Mouse (Mus musculus): ENCODE measurements around the gene Srcin1. TPM values are rescaled to one million over a fixed set of nuclear protein-coding genes. Genes with fewer than 3 reads are reported as not detected.

The Srcin1 gene
- total RNA-seq (2021), result 100 to 1,000 TPM; 341 to 382 TPM
- long read RNA-seq, experiment 1, partial matches to known transcripts, result 7 of 67 reads
- long read RNA-seq, experiment 1, other reads (novel, unspliced or antisense), result 59 of 67 reads
- long read RNA-seq, experiment 2, full-length matches to known transcripts, result 2 of 56 reads
- long read RNA-seq, experiment 2, partial matches to known transcripts, result 4 of 56 reads
- long read RNA-seq, experiment 2, other reads (novel, unspliced or antisense), result 50 of 56 reads

DNA sequence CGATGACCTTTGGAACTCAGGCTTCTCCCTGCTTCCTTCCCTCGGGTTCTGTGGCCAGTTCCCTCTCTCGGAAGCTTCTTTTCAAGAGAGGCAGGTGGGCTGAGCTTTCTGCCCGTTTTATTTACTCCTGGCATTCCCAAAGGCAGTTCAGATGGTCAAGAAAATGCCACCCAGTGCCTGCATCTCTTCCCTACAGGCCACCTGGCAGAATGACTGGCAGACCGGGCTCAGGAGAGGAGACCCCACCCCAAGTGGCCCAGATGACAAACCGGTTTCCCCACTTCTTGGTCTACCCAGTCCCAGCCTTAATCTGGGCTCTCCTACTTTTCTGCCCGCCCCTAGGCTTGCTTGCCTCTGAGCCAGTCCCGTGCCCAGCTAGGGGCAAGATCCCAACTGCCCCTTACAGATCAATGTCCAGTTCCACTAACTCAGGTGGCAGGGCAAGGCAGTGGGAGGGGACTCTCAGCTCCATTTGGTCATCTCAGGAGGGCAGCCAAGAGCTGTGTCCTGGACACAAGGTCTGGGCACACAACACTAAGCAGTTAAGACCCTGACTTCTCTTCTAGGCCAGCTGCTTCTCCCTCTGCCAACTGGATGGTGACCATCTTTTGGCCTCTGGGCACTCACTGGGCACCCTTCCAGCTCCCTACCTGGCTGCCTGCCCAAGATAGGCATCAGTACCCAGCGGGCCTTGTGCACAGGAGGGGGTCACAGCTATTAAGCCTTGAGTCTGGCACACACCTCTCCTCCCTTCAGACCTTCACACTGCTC is at the start of gene Srcin1:
TSS of gene Srcin1 (minus strand) at position 51 of the 771 bp plus-strand sequence.
- DNase-seq (ENCODE audit: low spot score in 2 of 2), result peak; percentile 67 to 75
- intact Hi-C loops (cut with DNase I), result no loop called here

- intact Hi-C loops (cut with DNase I), result loop anchor here (5.0 kb wide), 1 partner anchor 138 kb away; no protein-coding TSS in a partner anchor
- DNase-seq (ENCODE audit: low spot score in 2 of 2), result no peak
Measured at GRCm38 (mm10) chr11:97625551-97625950, 49.6 kb upstream of the Srcin1 start.

- DNase-seq (ENCODE audit: low spot score in 2 of 2), result no peak
- intact Hi-C loops (cut with DNase I), result loop anchor here (2.0 to 5.0 kb wide), 2 partner anchors 92 to 146 kb away; no protein-coding TSS in a partner anchor
Measured at GRCm38 (mm10) chr11:97623166-97623565, 47.2 kb upstream of the Srcin1 start.

DNA sequence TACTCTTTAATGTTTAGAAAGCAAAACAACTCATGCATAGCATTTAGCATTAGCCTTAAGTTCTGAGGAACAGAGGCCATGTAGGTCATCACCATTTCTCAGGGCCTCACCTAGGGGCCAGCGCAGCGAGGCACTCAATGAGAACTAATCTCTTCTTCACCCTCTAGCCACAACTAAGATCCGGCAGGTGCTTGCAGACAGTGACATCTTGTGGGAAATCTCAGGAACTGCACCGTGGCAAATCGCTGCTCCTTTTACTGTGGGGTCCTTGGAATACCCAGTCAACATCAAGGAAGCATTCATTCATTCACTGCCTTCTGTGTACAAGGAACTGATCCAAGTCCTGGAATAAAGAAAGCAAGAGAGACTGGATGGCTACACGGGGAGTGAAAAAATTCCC is 46.5 kb upstream of the Srcin1 start:
- DNase-seq (ENCODE audit: low spot score in 2 of 2), result peak; percentile 75 to 79
- intact Hi-C loops (cut with DNase I), result loop anchor here (2.0 to 5.0 kb wide), 2 partner anchors 92 to 145 kb away; no protein-coding TSS in a partner anchor

DNA sequence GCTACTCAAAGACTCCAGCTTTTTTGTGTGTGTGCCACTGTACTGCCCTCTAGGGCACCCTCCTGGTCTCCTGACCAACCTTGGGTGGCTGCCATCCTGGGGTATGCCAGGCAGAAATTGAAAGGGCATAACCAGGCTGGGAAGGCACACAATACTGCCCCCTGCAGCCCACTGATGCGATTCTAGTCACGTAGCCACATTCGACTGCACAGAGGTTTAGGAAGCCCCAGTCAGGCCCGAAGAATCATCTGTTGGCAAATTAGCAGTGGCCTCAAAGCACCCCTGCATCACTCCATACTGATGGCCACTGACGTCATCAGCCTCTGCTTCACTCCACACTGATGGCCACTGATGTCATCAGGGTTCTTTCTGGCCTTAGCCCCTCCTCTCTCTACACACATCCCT is 43.4 kb upstream of the Srcin1 start:
- DNase-seq (ENCODE audit: low spot score in 2 of 2), result peak; percentile 78 to 82
- intact Hi-C loops (cut with DNase I), result no loop called here

DNA sequence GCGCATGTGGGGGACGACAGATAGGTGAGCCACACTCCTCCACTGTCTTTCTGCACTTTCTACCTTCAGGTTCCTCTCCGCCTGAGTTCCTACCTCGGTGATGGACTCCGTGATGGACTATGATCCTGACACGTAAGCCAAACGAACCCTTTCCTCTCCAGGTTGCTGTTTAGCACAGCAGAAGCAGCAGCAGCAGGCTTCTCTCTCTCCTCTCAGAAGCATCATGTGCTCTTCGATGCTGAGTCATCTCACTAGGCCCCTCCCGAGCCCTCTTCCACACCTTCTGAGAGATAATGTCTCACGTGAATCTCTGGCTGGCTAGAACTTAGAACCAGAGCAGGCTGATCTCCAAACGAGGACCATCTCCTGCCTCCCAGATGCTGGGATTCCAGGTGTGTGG is 42.4 kb upstream of the Srcin1 start:
- intact Hi-C loops (cut with DNase I), result no loop called here

DNA sequence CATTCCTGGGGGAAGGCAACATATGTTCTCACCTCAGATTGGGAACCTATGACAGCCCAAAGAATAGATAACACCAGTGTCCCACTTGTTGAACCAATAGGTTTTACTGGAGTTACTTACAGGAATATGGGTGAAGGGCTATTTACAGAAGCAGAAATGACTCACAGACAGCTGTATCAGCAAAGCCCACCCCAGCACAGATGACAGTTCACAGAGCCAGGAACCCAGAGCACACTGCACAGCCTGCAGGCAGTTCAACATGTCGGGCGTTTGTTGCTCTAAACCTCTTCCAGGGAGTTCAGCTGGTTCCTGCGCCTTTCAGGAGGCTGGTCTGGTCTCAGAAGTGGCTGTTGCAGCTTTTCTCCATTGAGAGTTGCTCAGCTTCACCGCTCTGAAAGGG is 39.3 kb upstream of the Srcin1 start:
- DNase-seq (ENCODE audit: low spot score in 2 of 2), result no peak
- intact Hi-C loops (cut with DNase I), result no loop called here

More for the DNA sequence above, 42.4 kb upstream of the Srcin1 start:
- no peak for DNase-seq (ENCODE audit: low spot score in 2 of 2)

DNA sequence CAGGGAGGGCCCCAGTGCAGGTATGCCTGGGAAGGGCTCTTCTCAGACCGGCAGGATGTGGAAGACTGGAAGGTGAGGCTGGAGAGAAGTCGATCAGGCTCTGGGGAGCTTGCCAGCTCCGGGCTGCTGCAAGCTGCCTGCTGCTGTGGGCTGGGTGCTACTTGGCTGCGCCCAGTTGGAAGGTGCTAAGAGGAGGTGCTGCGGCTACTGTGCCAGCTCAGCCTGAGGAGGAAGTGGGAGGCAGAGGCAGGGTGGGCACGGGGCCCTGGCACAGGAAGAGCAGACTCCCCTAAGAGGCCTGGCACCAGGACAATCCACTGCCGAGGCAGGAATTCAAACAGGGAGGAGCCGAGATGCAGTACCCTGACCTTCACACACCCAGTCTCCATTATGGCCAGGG is 35.1 kb upstream of the Srcin1 start:
- intact Hi-C loops (cut with DNase I), result no loop called here
- peak; percentile 75 to 83 for DNase-seq (ENCODE audit: low spot score in 2 of 2)

- intact Hi-C loops (cut with DNase I), result no loop called here
- peak; percentile 71 to 83 for DNase-seq (ENCODE audit: low spot score in 2 of 2)
Measured at GRCm38 (mm10) chr11:97609743-97610142, 33.8 kb upstream of the Srcin1 start.

- DNase-seq (ENCODE audit: low spot score in 2 of 2), result no peak
- intact Hi-C loops (cut with DNase I), result no loop called here
Measured at GRCm38 (mm10) chr11:97608933-97609332, 32.9 kb upstream of the Srcin1 start.

GRCm38 (mm10) chr11:97607056-97607725 is 31.2 kb upstream of the Srcin1 start:
- intact Hi-C loops (cut with DNase I), result no loop called here
- no peak for DNase-seq (ENCODE audit: low spot score in 2 of 2)

- intact Hi-C loops (cut with DNase I), result no loop called here
Measured at GRCm38 (mm10) chr11:97603891-97604290, 27.9 kb upstream of the Srcin1 start.

GRCm38 (mm10) chr11:97602223-97602622 is 26.2 kb upstream of the Srcin1 start:
- DNase-seq (ENCODE audit: low spot score in 2 of 2), result no peak
- intact Hi-C loops (cut with DNase I), result no loop called here

More at GRCm38 (mm10) chr11:97603891-97604290, 27.9 kb upstream of the Srcin1 start:
- DNase-seq (ENCODE audit: low spot score in 2 of 2), result no peak

DNA sequence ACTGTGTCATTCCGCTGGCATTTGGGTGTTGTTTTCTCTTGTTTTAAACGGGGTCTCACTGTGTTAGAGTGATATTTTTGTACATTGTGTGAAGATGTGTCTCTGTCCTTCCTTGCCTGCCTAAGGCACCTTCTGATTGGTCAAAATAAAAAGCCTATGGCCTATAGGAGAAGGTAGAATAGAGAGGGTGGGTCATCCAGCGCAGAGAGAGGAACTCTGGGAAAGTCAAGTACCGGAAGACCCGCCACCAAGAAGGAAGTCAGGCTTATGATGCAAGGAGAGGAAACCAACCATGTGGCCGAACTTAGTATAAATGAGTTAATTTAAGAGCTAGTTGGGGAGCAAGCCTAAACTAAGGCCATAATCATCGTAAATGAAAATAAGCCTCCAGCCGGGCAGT is 23.1 kb upstream of the Srcin1 start:
- no peak for DNase-seq (ENCODE audit: low spot score in 2 of 2)
- intact Hi-C loops (cut with DNase I), result no loop called here

DNA sequence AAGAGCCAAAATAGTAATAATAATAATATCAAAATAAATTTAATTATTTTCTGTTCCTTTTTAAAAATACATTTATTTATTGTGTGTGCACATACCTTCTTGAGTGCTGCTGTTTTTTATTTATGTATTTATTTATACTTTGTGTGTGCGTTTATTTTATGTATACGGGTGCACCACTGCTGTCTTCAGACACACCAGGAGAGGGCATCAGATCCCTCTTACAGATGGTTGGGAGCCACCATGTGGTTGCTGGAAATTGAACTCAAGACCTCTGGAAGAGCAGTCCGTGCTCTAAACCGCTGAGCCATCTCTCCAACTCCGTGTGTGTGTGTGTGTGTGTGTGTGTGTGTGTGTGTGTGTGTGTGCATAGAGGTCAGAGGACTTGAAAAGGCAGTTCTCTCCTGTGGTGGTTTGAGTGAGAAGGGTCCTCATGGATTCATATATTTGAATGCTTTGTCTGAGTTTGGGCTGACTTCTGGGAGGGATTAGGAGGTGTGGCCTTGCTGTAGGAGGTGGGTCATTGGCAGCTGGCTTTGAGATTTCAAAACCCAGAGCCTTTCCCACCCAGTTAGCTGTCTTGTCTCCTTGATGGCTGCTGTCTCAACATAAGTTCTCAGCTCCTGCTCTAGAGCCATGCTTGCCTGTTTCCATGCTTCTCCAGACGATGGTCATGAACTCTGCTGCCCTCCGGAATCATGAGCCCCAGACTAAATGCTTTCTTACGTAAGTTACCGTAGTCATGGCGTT is 22.1 kb upstream of the Srcin1 start:
- intact Hi-C loops (cut with DNase I), result no loop called here
- no peak for DNase-seq (ENCODE audit: low spot score in 2 of 2)

DNA sequence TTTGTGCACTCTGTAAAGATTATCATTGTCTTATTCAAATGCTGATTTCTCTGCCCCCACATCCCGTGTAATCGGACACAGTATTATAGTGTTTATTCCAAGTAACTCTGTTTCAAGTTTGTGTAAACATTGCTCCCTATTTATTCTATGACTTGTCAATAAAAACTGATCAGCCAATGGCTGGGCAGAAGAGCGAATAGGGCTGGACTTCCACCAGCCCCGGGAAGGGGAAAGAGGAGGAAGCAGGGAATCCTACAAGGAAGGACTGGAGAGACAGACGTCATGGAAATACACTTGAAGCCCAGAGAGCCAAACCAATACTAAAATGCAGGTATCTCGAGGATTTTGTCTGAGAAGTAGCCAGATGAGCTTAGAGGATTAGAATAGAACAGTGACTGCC is 18.1 kb upstream of the Srcin1 start:
- intact Hi-C loops (cut with DNase I), result no loop called here
- DNase-seq (ENCODE audit: low spot score in 2 of 2), result no peak

- intact Hi-C loops (cut with DNase I), result no loop called here
- DNase-seq (ENCODE audit: low spot score in 2 of 2), result no peak
Measured at GRCm38 (mm10) chr11:97591910-97592309, 15.9 kb upstream of the Srcin1 start.

DNA sequence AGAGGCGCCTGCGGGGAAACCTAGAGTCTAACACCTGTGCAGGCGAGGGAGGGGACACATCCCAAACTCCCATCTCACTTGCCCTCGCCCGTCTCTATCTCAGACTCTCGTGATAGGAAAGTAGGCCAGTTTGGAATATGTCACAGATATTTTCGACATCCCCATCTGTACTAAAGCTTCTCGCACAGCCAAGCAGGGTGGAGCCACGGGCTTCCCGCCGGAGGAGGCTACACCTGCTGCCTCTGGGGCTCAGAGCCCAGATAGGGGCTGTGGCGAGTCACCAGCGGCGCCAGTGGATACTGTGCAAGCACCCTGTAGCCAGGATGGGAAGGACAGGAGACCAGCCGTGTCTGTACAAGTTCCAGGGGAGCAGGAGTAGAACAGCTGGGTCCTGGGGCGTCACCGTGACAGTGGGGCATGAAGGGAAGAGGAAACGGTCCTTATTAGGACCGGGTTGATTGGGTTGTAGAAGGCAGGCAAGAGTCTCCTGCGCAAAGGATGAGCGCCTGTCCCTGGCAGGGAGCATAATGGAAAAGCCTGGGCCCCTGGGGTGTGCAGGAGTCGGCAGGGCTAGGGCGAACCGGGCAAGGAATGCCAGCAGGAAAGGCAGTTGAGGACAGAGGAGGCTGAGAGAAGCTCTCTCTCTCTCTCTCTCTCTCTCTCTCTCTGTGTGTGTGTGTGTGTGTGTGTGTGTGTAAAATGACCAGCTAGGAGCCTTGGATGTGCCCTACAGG is 14.4 kb upstream of the Srcin1 start:
- DNase-seq (ENCODE audit: low spot score in 2 of 2), result peak; percentile 55 to 73
- intact Hi-C loops (cut with DNase I), result no loop called here

DNA sequence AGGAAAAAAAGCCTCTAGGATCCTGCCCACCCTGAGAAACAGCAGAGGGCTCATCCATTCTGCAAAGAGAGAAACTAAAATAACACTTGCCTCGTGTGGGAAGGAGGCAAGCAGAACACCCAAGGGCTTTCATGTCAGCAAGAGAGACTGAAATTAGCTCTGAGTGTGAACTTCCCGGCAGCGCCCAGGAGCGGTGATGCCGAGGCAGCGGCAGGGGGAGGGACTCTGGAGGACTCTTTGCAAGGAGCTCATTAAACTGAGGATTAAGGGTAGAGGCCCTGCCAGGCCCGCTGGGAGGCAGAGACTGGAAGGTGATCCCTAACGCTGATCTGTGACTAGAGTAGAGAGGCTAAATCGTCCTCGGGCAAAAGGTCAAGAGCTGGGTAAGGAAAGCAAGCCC is 13.2 kb upstream of the Srcin1 start:
- DNase-seq (ENCODE audit: low spot score in 2 of 2), result peak; percentile 68 to 69
- intact Hi-C loops (cut with DNase I), result no loop called here
